Mouse (Mus musculus) liver, embryonic 12.5 days (tissue): Measurements from ENCODE around the gene Ear10. TPM values are rescaled to one million over a fixed set of nuclear protein-coding genes. Genes with fewer than 3 reads are reported as not detected.
"Not testable (repeated sequence)": the region's sequence is repeated elsewhere in the genome, so short reads cannot be mapped to it uniquely, and the experiment has no call there.

Experiments
- ATAC-seq: fragments of 200-750 bp; cut with Nextera tagmentation; 2 replicates; pipeline ENCODE4 v1.8.0; 2017; ENCODE audit warnings: moderate number of reproducible peaks, mild to moderate bottlenecking, moderate library complexity
- H3K27ac ChIP-seq: fragments of 300-500 bp; sonication (generic); 2 replicates; pipeline ENCODE4 v1.5.1; 2016; ENCODE audit warnings: mild to moderate bottlenecking
- H3K27me3 ChIP-seq: fragments of 300-500 bp; sonication (generic); replicated peaks from 2 replicates; pipeline ENCODE4 v1.6.1; 2016; ENCODE audit warnings: mild to moderate bottlenecking, moderate library complexity
- H3K36me3 ChIP-seq: fragments of 300-500 bp; sonication (generic); 2 replicates; pipeline ENCODE4 v1.6.1; 2016; ENCODE audit warnings: mild to moderate bottlenecking, moderate library complexity
- H3K4me1 ChIP-seq: fragments of 300-500 bp; sonication (generic); 2 replicates; pipeline ENCODE4 v1.6.1; 2016
- H3K4me2 ChIP-seq: fragments of 300-500 bp; sonication (generic); 2 replicates; pipeline ENCODE4 v1.6.1; 2016; ENCODE audit warnings: mild to moderate bottlenecking, moderate library complexity
- H3K4me3 ChIP-seq: fragments of 300-500 bp; sonication (generic); 2 replicates; pipeline ENCODE4 v1.5.1; 2016; ENCODE audit warnings: mild to moderate bottlenecking, moderate library complexity
- H3K9ac ChIP-seq: fragments of 300-500 bp; sonication (generic); 2 replicates; pipeline ENCODE4 v1.6.1; 2016; ENCODE audit warnings: mild to moderate bottlenecking, moderate library complexity
- H3K9me3 ChIP-seq: fragments of 300-500 bp; sonication (generic); replicated peaks from 2 replicates; pipeline ENCODE4 v1.6.1; 2016; ENCODE audit warnings: mild to moderate bottlenecking, moderate library complexity
- WGBS: fragments of 180-500 bp; shearing (Covaris S2); methylation state at CpG from one replicate; pipeline ENCODE4 v1.1.7; 2016; ENCODE audit not compliant: insufficient replicate concordance; 5-methylcytosine and 5-hydroxymethylcytosine counted together
- polyA plus RNA-seq: library from polyadenylated mRNA; unstranded; fragments of >200 nt; fragmentation: Nextera tagmentation; extraction: Ambion mirVana; gene quantifications from 2 replicates; pipeline ENCODE4 v1.2.1, GENCODE M21; 2016

Ear10 gene
- polyA plus RNA-seq, 1 experiment from 2014 or later: not detected

DNA sequence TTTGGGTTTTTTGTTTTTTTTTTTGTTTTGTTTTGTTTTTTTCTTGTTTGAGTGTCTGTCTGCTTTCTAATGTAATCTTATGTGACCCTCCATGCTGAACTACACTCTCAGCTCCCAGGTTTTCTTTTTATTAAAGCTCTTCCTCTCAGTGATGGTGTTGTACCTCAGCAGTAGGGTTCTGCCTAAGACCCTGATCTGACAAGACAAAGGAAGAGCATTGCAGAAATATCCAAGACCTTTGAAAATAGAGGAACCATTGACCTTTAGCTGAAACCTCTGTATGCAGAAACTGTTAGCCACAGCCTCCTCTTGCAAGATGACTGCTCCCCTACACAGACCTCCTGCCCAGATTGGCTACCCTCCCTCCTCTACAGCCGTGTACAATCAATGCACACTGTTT, 37.1 kb downstream of the Ear10 start:
- H3K27ac ChIP-seq, H3K4me2 ChIP-seq, ATAC-seq, H3K27me3 ChIP-seq, H3K36me3 ChIP-seq, H3K4me1 ChIP-seq, H3K9me3 ChIP-seq, H3K4me3 ChIP-seq, H3K9ac ChIP-seq: not testable (repeated sequence)
- WGBS: 32% methylated on average over 1 of the region's 1 CpGs

- H3K4me3 ChIP-seq, H3K27ac ChIP-seq, H3K27me3 ChIP-seq, H3K9ac ChIP-seq, H3K4me2 ChIP-seq, H3K36me3 ChIP-seq, H3K9me3 ChIP-seq, H3K4me1 ChIP-seq: not testable (repeated sequence)
- 35% methylated on average over 5 of the region's 5 CpGs for WGBS
- ATAC-seq: peak; percentile 76
These were observed 43.3 kb downstream of the Ear10 start for GRCm38 (mm10) chr14:43879966-43880545.

- 30% methylated on average over 1 of the region's 2 CpGs for WGBS
- H3K36me3 ChIP-seq, H3K4me3 ChIP-seq, H3K4me1 ChIP-seq, H3K4me2 ChIP-seq, H3K9ac ChIP-seq, H3K27me3 ChIP-seq, H3K27ac ChIP-seq, H3K9me3 ChIP-seq: not testable (repeated sequence)
- ATAC-seq: peak; percentile 66; the same call in 1 of the 2 replicates
These were observed 45.6 kb downstream of the Ear10 start for GRCm38 (mm10) chr14:43877789-43878188.

DNA sequence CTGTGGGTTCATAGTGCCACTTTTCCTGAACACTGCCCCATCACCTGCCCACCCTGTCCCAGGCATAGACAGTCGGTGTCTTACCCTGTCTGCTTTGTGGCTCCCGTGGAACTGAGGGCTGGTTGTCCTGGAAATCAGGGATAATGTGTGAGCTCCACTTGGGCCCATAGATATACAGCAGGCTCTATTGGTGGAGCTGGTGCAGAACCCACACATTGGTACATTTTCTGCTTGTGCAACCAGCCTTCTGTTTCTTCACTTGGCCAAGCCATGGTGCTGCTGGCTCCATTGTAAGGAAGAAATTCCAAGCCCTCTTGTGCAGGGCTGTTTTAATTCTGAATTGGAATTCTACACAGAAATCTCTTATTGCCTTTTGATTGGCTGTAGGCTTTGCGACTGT, 47.9 kb downstream of the Ear10 start, which contains the start of gene Ear1:
TSS of gene Ear1 (minus strand) at position 101 of the 400 bp plus-strand sequence.
- not testable (repeated sequence) for H3K27me3 ChIP-seq
- 75% methylated on average over 3 of the region's 3 CpGs for WGBS

DNA sequence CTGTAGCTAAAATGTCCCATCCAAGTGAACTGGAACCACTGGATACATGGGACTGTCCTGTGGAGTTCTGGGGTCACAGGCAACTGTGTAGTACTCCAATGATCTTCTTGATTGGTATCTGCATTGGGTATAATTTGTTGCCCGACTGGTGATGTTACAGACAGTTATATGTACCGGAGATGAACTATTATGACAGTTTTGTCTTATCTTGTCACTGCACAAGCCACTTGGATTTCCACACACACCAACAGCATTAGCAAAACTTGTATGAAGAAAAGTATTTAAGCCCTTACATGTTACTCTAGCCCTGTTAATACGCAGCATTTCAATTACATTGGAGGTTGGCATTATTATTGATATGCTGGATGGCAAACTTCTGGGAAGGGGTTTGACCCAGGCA, 48.5 kb downstream of the Ear10 start:
- H3K4me1 ChIP-seq, H3K4me2 ChIP-seq, H3K9me3 ChIP-seq, H3K9ac ChIP-seq, ATAC-seq, H3K27me3 ChIP-seq, H3K36me3 ChIP-seq, H3K27ac ChIP-seq, H3K4me3 ChIP-seq: not testable (repeated sequence)
- 63% methylated on average over 3 of the region's 3 CpGs for WGBS

More for the DNA sequence above, 47.9 kb downstream of the Ear10 start, which contains the start of gene Ear1:
- ATAC-seq, H3K9me3 ChIP-seq, H3K4me2 ChIP-seq, H3K9ac ChIP-seq, H3K4me1 ChIP-seq, H3K36me3 ChIP-seq, H3K27ac ChIP-seq, H3K4me3 ChIP-seq: not testable (repeated sequence)

Other genes starting within 250 kb of the Ear10 start
- not detected in 2 replicates for gene Gm8165, start 246.4 kb downstream of the Ear10 start, polyA plus RNA-seq
- gene Gm7324, start 225.7 kb downstream of the Ear10 start, polyA plus RNA-seq: 0.77 and 1.2 TPM in 2 replicates
- not detected in 2 replicates for gene Gm16506, start 196.1 kb downstream of the Ear10 start, polyA plus RNA-seq
- not detected in 2 replicates for gene Gm6526, start 175.7 kb downstream of the Ear10 start, polyA plus RNA-seq
- not detected in 2 replicates for gene Gm8180, start 138.8 kb downstream of the Ear10 start, polyA plus RNA-seq
- gene Ear1, start 48.0 kb downstream of the Ear10 start, polyA plus RNA-seq: 3.5 and 12.1 TPM in 2 replicates
- 8.6 and 10.9 TPM in 2 replicates for gene Gm8113, start 1.8 kb upstream of the Ear10 start, polyA plus RNA-seq
- not detected in 2 replicates for gene Ang5, start 33.5 kb upstream of the Ear10 start, polyA plus RNA-seq
- not detected in 2 replicates for gene Ang6, start 78.7 kb upstream of the Ear10 start, polyA plus RNA-seq
- gene Ear2, start 179.1 kb upstream of the Ear10 start, polyA plus RNA-seq: 3.5 and 11.1 TPM in 2 replicates
- not detected in 2 replicates for gene Gm3327, start 200.3 kb upstream of the Ear10 start, polyA plus RNA-seq